Mouse (Mus musculus) urinary bladder, adult 18-20 months (tissue): ENCODE results near the gene Trpc2.

Experiments used
- DNase-seq, 2 experiments: peaks; one replicate each; pipeline ENCODE4 v3.0.0; 2022; ENCODE audit warnings: low spot score in 2 of 2, mixed read lengths in 2 of 2

Trpc2 gene

DNA sequence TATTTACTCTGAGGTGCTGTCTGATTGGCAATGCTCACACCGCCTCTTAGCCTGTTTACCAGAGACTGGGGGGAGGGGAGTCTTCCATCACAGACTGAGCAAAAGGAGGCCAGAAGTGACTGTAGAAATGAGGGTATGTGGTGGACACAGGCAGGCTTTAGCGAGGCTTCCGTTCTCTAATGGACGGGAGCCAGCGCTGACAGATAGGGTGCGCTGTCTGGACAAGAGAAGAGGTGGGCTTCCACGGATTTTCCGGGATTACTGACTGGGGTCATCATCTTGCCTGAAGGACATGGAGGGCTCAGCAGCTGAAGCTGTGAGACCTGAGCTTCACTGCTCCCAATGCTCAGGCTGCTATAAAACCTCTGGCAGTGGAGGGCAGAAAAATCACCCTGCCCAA is 19.3 kb downstream of the Trpc2 start:
- no peak for DNase-seq

DNA sequence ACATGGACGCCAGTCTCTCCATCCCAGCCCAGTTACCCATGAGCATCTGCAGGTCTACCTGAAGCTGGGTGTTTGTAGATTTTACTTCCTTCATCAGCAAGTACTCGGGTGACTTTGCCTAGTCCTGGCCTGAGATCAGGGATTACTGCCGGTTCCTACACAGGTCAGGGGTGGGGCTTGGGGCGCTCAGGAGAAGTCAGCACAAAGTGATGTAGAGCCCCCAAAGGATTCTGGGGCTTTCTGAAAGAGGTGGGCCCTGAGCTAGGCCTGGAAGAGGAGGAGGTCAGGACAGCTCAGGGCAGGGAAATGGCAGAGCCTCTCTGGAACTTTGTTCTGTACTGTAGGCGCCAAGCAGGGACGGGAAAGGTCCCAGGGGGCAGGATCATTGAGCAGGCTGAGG is 19.8 kb downstream of the Trpc2 start:
- DNase-seq, result no peak

DNA sequence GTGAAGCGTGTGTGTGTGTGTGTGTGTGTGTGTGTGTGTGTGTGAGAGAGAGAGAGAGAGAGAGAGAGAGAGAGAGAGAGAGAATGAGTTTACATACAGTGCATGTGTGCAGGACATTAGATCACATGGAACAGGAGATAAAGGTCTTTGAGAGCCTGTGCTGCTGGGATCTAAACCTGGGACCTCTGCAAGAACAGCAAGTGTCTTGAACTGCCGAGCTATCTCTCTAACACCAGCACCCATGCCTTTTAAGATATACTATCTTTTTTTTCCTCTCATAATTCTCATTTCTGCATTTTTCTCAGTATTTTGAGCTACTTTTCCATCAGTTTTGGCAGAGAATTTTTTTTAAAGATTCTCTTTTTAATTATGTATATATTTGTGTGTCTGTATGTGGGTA is 20.6 kb downstream of the Trpc2 start:
- no peak for DNase-seq

DNA sequence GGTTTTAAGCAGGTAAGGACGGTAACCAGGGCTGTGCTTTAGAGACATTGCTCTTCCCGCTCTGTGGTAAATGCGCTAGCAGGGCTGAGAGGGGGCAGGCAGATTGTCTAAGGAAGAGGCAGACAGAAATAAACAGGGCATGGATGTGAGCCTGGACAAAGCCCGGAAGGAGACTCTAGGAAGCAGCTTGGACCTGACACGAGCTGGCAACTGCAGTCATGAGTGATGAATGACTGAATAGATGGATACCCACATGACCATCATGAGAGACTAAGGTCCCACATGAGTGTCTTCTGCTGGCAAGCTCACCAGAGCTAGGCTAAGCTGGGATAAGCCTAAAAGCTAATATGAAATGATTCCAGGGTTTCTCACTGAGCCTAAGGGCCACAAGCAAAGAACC is 21.2 kb downstream of the Trpc2 start:
- DNase-seq, result no peak

DNA sequence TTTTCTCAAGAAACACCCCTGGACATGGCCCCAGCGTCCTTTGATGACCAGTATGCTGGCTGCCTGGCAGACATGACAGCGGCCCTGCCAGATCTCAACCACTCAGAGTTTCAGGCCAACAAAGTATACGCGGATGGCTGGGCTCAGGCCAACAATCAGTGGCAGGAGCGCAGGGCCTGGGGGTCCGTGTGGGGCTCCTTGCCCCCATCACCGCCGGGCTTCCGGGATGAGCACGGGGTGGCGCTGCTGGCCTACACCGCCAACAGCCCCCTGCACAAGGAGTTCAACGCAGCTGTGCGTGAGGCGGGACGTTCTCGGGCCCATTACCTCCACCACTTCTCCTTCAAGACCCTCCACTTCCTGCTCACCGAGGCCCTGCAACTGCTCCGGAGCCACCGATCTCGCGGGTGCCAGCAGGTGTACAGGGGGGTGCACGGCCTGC is 23.8 kb downstream of the Trpc2 start:
- no peak for DNase-seq

DNA sequence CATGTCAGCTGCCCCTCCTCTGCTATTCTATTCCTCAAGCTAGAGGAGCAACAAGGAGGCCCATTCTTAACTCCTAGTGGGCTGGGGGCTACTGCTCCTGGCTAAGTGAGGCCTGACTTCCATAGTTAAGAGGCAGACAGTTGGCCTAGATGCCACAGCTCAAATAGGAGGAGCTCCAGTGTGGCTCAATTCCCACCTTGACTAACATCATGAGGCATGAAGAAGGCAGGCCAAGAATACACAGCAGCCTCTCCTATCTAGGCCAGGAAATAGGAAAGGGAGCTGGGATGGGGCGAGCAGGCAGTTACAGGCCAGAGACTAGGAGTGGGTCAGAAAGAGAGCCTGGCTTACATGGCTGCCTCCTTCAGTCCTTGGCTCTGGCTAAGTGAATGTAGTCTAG is 25.3 kb downstream of the Trpc2 start:
- DNase-seq, result no peak

DNA sequence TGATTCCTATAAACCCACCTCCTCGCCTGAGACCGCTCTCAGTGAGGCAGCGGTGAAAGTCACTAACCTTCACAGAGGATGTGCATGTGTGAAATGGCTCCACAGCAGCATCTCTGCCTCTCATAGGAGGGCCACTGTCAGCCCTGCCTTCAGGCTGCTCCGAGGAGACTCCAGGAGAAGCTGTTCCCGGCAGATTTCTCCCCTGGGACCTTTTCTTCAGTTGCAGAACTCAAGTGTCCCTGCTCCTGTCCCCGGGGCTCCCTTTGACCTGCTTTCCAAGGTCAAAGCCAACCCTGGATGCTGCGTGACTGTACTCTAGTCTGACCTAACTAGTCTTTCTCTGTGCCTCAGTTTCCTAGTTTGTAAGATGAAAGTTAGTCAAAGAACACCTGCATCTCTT is 26.3 kb downstream of the Trpc2 start, which contains the start of gene Art5:
Gene Art5, minus strand, starts transcription at position 319 of the 400 bp plus-strand sequence.
- no peak for DNase-seq

DNA sequence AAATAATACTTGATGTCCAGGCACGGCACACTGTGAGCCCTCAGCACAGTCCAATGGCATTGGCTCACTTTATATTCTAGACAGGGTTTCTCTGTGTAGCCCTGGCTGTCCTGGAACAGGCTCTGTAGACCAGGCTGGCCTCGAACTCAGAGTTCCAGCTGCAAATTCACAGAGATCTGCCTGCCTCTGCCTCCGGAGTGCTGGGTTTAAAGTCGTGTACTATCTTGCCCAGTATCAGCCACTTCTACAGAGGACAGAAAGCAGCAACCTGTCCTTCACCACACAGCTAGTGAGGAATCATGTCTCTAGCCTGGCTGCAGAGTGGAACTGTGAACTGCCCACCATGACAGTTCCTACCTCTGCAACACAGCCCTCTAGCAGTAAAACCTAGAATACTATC is 26.8 kb downstream of the Trpc2 start:
- DNase-seq, result no peak

DNA sequence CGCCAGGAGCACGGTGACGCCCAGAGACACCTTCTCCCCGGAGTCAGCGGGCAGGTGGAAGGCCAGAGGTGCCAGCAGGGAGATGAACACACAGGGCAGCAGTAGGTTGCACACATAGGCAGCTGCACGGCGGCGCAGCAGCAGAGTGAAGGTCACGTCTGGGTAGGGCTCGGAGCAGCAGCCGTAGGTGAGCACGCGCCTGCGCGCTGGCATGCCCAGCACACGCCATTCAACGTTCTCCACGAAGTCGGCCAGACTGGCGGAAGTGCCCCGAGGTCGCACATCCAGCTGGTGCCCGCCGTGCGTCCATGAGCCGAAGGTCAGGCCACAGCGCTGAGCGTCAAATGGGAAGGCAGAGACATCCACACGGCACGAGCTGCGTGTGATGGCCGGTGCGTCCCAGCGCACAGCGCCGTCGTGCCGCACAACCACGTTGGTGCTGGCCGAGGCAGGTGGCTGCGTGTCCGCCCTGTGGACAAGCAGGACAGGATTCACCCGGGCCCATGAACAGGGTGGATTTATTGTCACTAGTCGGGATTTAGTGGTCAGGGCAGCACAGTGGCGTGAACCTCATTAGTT is 30.3 kb downstream of the Trpc2 start:
- DNase-seq, result no peak

DNA sequence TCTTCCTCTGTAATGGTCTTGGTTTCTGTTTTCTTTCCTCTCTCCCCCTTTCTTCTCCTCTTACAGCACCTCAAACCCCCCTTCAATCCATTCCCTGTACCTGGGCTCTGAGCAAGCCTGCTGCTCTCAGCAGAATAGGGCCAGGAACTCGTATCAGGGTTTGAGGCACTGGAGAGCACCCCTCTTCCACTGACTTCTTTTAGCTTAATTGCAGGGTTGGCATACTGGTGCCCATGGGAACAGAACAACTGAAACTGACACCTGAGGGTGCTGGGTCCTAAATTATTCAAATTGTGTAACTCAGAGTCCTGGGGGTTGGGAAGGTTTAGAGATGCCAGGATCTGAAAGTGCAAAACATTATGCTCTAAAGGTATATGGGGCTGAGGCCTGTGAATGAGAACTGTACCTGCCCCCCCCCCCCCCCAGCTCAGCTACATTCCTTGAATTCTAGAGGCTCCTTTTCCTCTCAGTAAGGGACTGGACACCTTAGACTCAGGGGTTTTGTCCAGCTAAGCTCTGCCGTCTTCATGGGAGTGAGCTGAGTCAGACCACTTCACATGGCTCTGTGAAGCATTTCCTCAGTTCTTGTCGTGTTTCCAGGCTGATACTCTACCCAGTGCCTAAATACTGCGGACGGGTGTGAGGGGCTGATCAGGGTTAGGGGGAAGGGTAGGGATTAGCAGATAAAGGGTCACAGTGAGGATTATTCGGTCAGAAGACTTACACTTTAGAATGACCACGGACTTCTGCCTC is 33.8 kb downstream of the Trpc2 start, which contains the start of gene Chrna10:
Gene Chrna10, minus strand, starts transcription at position 250 of the 753 bp plus-strand sequence.
- DNase-seq, result no peak

DNA sequence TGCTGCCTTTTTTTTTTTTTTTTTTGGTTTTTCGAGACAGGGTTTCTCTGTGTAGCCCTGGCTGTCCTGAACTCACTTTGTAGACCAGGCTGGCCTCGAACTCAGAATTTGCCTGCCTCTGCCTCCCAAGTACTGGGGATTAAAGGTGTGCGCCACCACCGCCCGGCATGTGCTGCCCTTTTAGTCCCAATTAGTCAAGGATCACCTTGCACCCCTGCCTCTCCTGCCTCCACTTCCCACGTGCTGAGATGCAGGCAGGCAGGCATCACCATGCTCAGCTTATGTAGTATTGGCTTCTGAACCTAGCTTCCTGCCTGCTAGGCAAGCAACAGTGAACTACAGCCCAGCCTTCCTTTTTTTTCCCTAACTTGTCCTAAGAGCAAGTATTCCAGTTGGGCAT is 34.5 kb downstream of the Trpc2 start:
- no peak for DNase-seq

DNA sequence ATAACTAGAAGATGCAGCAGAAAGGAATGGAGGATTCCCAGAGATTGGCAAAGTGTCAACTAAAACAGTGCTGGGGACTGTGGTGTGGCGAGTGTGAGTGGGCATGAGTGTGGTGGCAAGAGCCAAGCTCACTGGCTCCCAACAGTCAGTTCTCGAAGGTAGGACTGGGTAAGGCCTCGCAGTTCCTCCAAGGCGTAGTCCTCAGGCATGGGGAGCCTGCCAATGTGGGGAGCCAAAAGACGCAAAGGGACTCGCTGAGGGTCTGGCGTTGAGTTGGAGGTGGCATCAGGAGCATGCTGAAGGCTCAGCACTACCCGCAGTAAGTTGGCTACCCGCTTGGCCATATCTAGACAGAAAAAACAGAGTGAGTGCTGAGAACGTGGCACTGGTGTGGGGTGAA is 37.4 kb downstream of the Trpc2 start:
- DNase-seq, result no peak

DNA sequence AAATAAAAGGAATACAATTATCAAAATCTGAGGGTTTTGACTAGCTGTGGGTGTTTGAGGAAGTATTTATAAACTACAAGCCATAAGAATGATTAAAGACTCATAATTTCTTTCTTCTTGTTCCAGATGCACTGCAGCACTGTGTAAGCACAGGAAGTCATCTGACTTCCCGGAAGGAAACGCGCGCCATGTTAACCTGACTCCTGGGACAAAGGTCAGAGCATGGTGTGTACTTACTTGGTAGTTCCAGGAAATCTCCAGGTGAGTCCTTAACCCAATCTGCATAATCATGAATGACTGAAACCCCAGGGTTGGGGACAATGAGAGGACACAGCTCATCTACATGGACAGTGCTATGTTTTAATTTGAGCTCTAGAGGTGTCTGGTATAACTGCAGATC is 49.5 kb downstream of the Trpc2 start:
- DNase-seq, result no peak

DNA sequence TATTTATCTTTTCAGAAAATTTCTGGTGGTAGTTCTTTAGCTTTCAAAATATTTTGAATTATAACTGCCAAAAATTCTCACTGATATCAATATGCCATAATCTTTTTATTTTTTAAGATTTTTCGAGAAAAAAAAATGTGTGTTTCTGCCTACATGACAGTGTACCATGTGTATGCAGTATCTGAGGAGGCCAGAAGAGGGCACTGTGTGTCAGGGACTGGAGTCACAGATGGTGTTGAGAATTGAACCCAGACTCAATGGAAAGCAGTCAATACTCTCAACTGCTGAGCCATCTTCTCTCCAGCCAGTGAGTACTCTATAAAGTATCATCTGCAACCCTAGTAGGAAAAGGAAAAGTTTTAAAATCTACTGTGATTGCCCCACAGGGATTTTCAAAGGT is 54.5 kb downstream of the Trpc2 start:
- no peak for DNase-seq

DNA sequence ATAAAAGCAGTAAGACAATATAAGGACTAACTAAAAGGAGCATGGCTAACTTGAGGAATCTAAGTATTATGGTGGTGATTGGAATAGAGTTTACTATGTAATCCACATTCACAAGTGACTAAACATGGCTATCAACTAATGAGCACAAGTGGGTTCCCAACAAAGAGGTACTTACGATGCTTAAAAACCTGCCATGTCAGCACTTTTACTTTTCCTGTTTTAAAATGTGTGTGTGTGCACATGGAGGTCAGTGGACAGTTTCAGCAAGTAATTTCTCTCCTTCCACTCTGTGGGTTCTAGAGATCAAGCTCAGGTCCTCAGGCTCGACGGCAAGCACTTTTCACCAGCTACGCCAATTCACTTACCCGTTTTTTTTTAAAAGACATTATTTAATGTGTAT is 55.0 kb downstream of the Trpc2 start:
- DNase-seq, result no peak
